Mouse (Mus musculus) bone marrow, adult 2 months (tissue): ENCODE results near the gene Ppp1r3a.

ENCODE experiments used
- CTCF ChIP-seq: fragments of 200-500 bp; IDR thresholded peaks from 2 replicates; pipeline ENCODE4 v1.5.1; 2011; ENCODE audit warnings: low read length, control low read depth; ENCODE audit not compliant: control insufficient read depth, insufficient read depth
- POLR2A ChIP-seq: fragments of 200-500 bp; IDR thresholded peaks from 2 replicates; pipeline ENCODE4 v1.6.1; 2011; ENCODE audit warnings: low read depth, mild to moderate bottlenecking, control low read depth, low read length, borderline replicate concordance; ENCODE audit not compliant: control insufficient read depth

DNA sequence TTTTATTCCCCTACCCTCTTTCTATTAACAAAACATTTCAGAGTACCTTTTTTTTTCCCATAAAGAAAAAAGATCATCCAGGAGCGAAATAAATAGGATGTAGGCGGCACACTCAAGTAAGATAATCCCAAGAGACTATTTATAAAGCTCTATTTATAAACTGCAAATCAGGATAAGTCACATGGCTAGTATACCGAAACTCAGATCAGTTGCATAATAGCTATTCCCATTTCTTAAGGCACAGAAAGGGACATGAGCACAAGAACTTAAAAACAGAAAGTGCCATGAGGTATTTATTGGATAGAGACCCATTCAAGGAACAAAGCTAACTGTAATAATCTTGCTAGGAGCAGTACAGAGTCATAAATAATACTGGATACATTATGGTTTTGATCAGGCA, 2.4 kb upstream of the Ppp1r3a start:
- no peak for TF ChIP-seq POLR2A
- TF ChIP-seq CTCF = no peak
